ENCODE assay signal across 15 mouse cellular contexts in the genomic region with DNA sequence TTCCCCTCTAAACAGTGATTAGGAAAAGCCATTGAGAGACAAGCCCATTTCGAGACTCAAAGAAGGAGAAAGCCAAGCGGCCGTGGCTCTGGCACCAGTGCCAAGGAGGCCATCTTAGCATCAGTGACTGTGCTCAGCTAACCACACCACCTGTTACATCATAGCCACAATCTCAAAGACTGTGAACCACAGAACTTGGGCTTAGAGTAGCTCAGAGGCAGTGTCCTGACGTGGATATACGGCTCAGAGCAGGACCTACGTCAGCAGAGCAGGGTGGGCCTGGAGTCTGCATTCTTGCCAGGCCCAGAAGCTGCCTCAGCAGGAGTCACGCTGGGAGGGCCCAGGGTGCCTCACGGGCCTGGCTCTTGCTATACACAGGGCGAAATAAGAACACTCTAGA. TPM values are rescaled to one million over a fixed set of nuclear protein-coding genes. Genes with fewer than 3 reads are reported as not detected.
DNase-seq lines count a peak whose midpoint lies in the region; ATAC-seq and TF ChIP-seq lines count a peak whose summit lies in the region.
"Had no signal": no experiment of that assay in that cellular context is flagged by ENCODE, and none has a peak within 500 bp of the region (broad histone marks: within the 10 kb centered on the region; RNA-seq: fewer than 3 reads in every experiment).

No protein-coding gene starts in this region.

- H3K27ac ChIP-seq in embryonic facial prominence, embryonic 14.5 days (replicated peaks; ENCODE audit: low read depth, low read length): no peak overlapping the region
- H3K27ac ChIP-seq in embryonic facial prominence, embryonic 10.5 days (replicated peaks): no peak overlapping the region; the same call in 1 of the 2 replicates
- peak overlapping the region; percentile 82 for H3K27ac ChIP-seq in liver, postnatal 0 days (ENCODE audit: low read depth)
- H3K27ac ChIP-seq in heart, embryonic 12.5 days (ENCODE audit: poor library complexity, severe bottlenecking): no peak overlapping the region
- H3K27ac ChIP-seq: gastrocnemius, adult 2 months; heart, adult 2 months had no signal

- no peak overlapping the region for H3K4me3 ChIP-seq in embryonic facial prominence, embryonic 14.5 days (ENCODE audit: low read depth, low read length)
- no peak overlapping the region for H3K4me3 ChIP-seq in embryonic facial prominence, embryonic 10.5 days
- H3K4me3 ChIP-seq in liver, postnatal 0 days (ENCODE audit: low read depth, low read length): no peak overlapping the region
- no peak overlapping the region for H3K4me3 ChIP-seq in heart, embryonic 12.5 days
- H3K4me3 ChIP-seq: gastrocnemius, adult 2 months; heart, adult 2 months had no signal

- 0 out of 2 replicates have a peak, but pooled peaks have one; percentile 16 for ATAC-seq in embryonic facial prominence, embryonic 14.5 days (ENCODE audit: low read depth)
- ATAC-seq in liver, postnatal 0 days: no peak
- ATAC-seq in common myeloid progenitor, adult 5-6 weeks (replicated peaks; ENCODE audit: low read depth, poor library complexity, severe bottlenecking): peak; percentile 94
- ATAC-seq in neutrophil, adult 5-6 weeks (ENCODE audit: extremely low read depth, insufficient number of reproducible peaks, low FRiP score, poor library complexity, severe bottlenecking): peak; percentile 28
- ATAC-seq in heart, embryonic 12.5 days (ENCODE audit: insufficient number of reproducible peaks, low FRiP score): no peak
- ATAC-seq: forebrain, embryonic 14.5 days had no signal

- no peak for TF ChIP-seq EP300 in liver, postnatal 0 days (IDR thresholded peaks at IDR 0.05; ENCODE audit: low read depth)

- H3K36me3 ChIP-seq in embryonic facial prominence, embryonic 14.5 days (ENCODE audit: control insufficient read depth, insufficient read depth, low read length): no peaks in the 10 kb centered on the region
- H3K36me3 ChIP-seq in embryonic facial prominence, embryonic 10.5 days (replicated peaks): no peaks in the 10 kb centered on the region
- H3K36me3 ChIP-seq in liver, postnatal 0 days (replicated peaks; ENCODE audit: insufficient read depth, low read length): no peaks in the 10 kb centered on the region
- no peaks in the 10 kb centered on the region for H3K36me3 ChIP-seq in heart, embryonic 12.5 days

- TF ChIP-seq CTCF in liver, postnatal 0 days (IDR thresholded peaks at IDR 0.05; ENCODE audit: low read depth): no peak

- 73% methylated on average over 9 of the region's 9 CpGs for WGBS in embryonic facial prominence, embryonic 14.5 days
- 79% methylated on average over 9 of the region's 9 CpGs for WGBS in embryonic facial prominence, embryonic 10.5 days
- 56% methylated on average over 9 of the region's 9 CpGs for WGBS in liver, postnatal 0 days (ENCODE audit: insufficient replicate concordance)
- 72% methylated on average over 9 of the region's 9 CpGs for WGBS in heart, embryonic 12.5 days

- no peaks in the 10 kb centered on the region for H3K27me3 ChIP-seq in embryonic facial prominence, embryonic 14.5 days (replicated peaks; ENCODE audit: control insufficient read depth, insufficient read depth, low read length)
- H3K27me3 ChIP-seq in embryonic facial prominence, embryonic 10.5 days (replicated peaks; ENCODE audit: low read depth, poor library complexity, severe bottlenecking): no peaks in the 10 kb centered on the region
- no peaks in the 10 kb centered on the region for H3K27me3 ChIP-seq in liver, postnatal 0 days (ENCODE audit: insufficient read depth, low read length)
- no peaks in the 10 kb centered on the region for H3K27me3 ChIP-seq in heart, embryonic 12.5 days (replicated peaks)

- no peak for DNase-seq in embryonic facial prominence, embryonic 14.5 days (ENCODE audit: low spot score)
- DNase-seq in embryonic facial prominence, embryonic 10.5 days (ENCODE audit: low spot score): no peak
- DNase-seq in liver, postnatal 0 days: no peak
- no peak for DNase-seq in liver
- no peak for DNase-seq in cerebellum, adult 18-20 months
- DNase-seq: adrenal gland, adult 8-10 months; cerebellum, adult 11-12 months; gastrocnemius, adult 2 months; heart, adult 2 months; kidney, postnatal 10 days; midbrain, embryonic 14.5 days had no signal

- no peaks in the 10 kb centered on the region for H3K9me3 ChIP-seq in embryonic facial prominence, embryonic 14.5 days (ENCODE audit: control insufficient read depth, low read length)
- H3K9me3 ChIP-seq in embryonic facial prominence, embryonic 10.5 days: no peaks in the 10 kb centered on the region
- H3K9me3 ChIP-seq in liver, postnatal 0 days (ENCODE audit: low read length): no peaks in the 10 kb centered on the region
- no peaks in the 10 kb centered on the region for H3K9me3 ChIP-seq in heart, embryonic 12.5 days (replicated peaks)

- H3K9ac ChIP-seq in embryonic facial prominence, embryonic 14.5 days (ENCODE audit: low read depth, low read length): no peak overlapping the region
- no peak overlapping the region for H3K9ac ChIP-seq in liver, postnatal 0 days (replicated peaks)
- H3K9ac ChIP-seq in heart, embryonic 12.5 days: no peak overlapping the region

- H3K4me2 ChIP-seq in embryonic facial prominence, embryonic 14.5 days (ENCODE audit: low read depth, low read length): no peak overlapping the region
- H3K4me2 ChIP-seq in liver, postnatal 0 days (ENCODE audit: low read depth, low read length): no peak overlapping the region
- no peak overlapping the region for H3K4me2 ChIP-seq in heart, embryonic 12.5 days

- no peaks in the 10 kb centered on the region for H3K4me1 ChIP-seq in embryonic facial prominence, embryonic 14.5 days (ENCODE audit: control insufficient read depth, insufficient read depth, low read length)
- peaks cover 5% of the 10 kb centered on the region; the same call in 1 of the 2 replicates for H3K4me1 ChIP-seq in embryonic facial prominence, embryonic 10.5 days
- H3K4me1 ChIP-seq in liver, postnatal 0 days (ENCODE audit: insufficient read depth): 0 out of 2 replicates have a peak, but pooled peaks cover 3% of the 10 kb centered on the region
- H3K4me1 ChIP-seq in heart, embryonic 12.5 days (replicated peaks): no peaks in the 10 kb centered on the region

RNA-seq across cellular contexts. Expression of gene Afdn, which starts 44.8 kb away (rescaled TPM):
- 65.8 and 69.3 TPM in 2 replicates for polyA plus RNA-seq in embryonic facial prominence, embryonic 14.5 days (2014; fragmentation: Nextera tagmentation; extraction: Ambion mirVana)
- 61.0 and 64.8 TPM in 2 replicates for polyA plus RNA-seq in embryonic facial prominence, embryonic 10.5 days (2016; fragmentation: Nextera tagmentation; extraction: Ambion mirVana)
- polyA plus RNA-seq in liver, postnatal 0 days (2015; fragmentation: Nextera tagmentation; extraction: Ambion mirVana): 20.6 and 25.0 TPM in 2 replicates
- 15.2 and 16.3 TPM in 2 replicates for total RNA-seq in common myeloid progenitor, adult 5-6 weeks (2017)
- 6.6 and 10.0 TPM in 2 replicates for total RNA-seq in neutrophil, adult 5-6 weeks (2017)
- 106 and 108 TPM in 2 replicates for polyA plus RNA-seq in heart, embryonic 12.5 days (2016; fragmentation: Nextera tagmentation; extraction: Ambion mirVana)

RNA-seq across cellular contexts. Expression of gene Tcte2, which starts 46.1 kb away (rescaled TPM):
- polyA plus RNA-seq in embryonic facial prominence, embryonic 14.5 days (2014; fragmentation: Nextera tagmentation; extraction: Ambion mirVana): 3.2 and 4.6 TPM in 2 replicates
- polyA plus RNA-seq in embryonic facial prominence, embryonic 10.5 days (2016; fragmentation: Nextera tagmentation; extraction: Ambion mirVana): 2.8 and 3.3 TPM in 2 replicates
- polyA plus RNA-seq in liver, postnatal 0 days (2015; fragmentation: Nextera tagmentation; extraction: Ambion mirVana): 0.42 and 0.45 TPM in 2 replicates
- not detected in 2 replicates for total RNA-seq in common myeloid progenitor, adult 5-6 weeks (2017)
- total RNA-seq in neutrophil, adult 5-6 weeks (2017): not detected in 2 replicates
- polyA plus RNA-seq in heart, embryonic 12.5 days (2016; fragmentation: Nextera tagmentation; extraction: Ambion mirVana): 3.6 and 4.9 TPM in 2 replicates

Comparison
In these comparisons a context has a peak if more than half of its experiments do, and no peak if none do; other contexts are left out.
1. ATAC-seq: peak in embryonic facial prominence, embryonic 14.5 days (single experiment), common myeloid progenitor, adult 5-6 weeks (single experiment) and neutrophil, adult 5-6 weeks (single experiment); none in liver, postnatal 0 days (single experiment) and heart, embryonic 12.5 days (single experiment).